Mouse (Mus musculus) CH12.LX (cell line): Measurements from ENCODE around the gene Srprb.

Experiments used
- CTCF ChIP-seq, 2 experiments: IDR thresholded peaks in 1 of 2; conservative IDR thresholded peaks in 1 of 2; 2 replicates each; pipeline ENCODE4 v1.5.1; 2011 to 2012; ENCODE audit warnings: low read depth in 2 of 2, low read length in 2 of 2, improper control_type of control experiment in 1 of 2, inconsistent platforms in 1 of 2, mild to moderate bottlenecking in 1 of 2, moderate library complexity in 1 of 2
- MAX ChIP-seq: IDR thresholded peaks from 2 replicates; pipeline ENCODE4 v1.6.1; 2011; ENCODE audit warnings: low read length, improper control_type of control experiment
- MAZ ChIP-seq: IDR thresholded peaks from 2 replicates; pipeline ENCODE4 v1.6.1; 2012; ENCODE audit warnings: low read depth, mild to moderate bottlenecking, inconsistent platforms, low read length, improper control_type of control experiment, moderate library complexity
- MXI1 ChIP-seq: IDR thresholded peaks from 2 replicates; pipeline ENCODE4 v1.6.1; 2011; ENCODE audit warnings: mild to moderate bottlenecking, low read depth, low read length, improper control_type of control experiment
- NELFE ChIP-seq: IDR thresholded peaks from 2 replicates; pipeline ENCODE4 v1.6.1; 2011; ENCODE audit warnings: low read depth, low read length, improper control_type of control experiment
- NRF1 ChIP-seq: IDR thresholded peaks from 2 replicates; pipeline ENCODE4 v1.6.1; 2014; ENCODE audit warnings: low read depth, mild to moderate bottlenecking, inconsistent platforms, low read length, improper control_type of control experiment, moderate library complexity
- POLR2A ChIP-seq: IDR thresholded peaks from 2 replicates; pipeline ENCODE4 v1.6.1; 2011; ENCODE audit warnings: low read depth, mild to moderate bottlenecking, improper control_type of control experiment, low read length
- RAD21 ChIP-seq: IDR thresholded peaks from 2 replicates; pipeline ENCODE4 v1.6.1; 2011; ENCODE audit warnings: low read depth, mild to moderate bottlenecking, low read length, improper control_type of control experiment, moderate library complexity
- RCOR1 ChIP-seq: conservative IDR thresholded peaks from 2 replicates; pipeline ENCODE4 v1.6.1; 2012; ENCODE audit warnings: low read depth, mild to moderate bottlenecking, inconsistent platforms, low read length, improper control_type of control experiment
- SMC3 ChIP-seq: IDR thresholded peaks from 2 replicates; pipeline ENCODE4 v1.6.1; 2011; ENCODE audit warnings: low read depth, low read length, improper control_type of control experiment
- UBTF ChIP-seq: IDR thresholded peaks from 2 replicates; pipeline ENCODE4 v1.6.1; 2012; ENCODE audit warnings: low read depth, mild to moderate bottlenecking, inconsistent platforms, low read length, improper control_type of control experiment, moderate library complexity
- USF1 ChIP-seq: IDR thresholded peaks from 2 replicates; pipeline ENCODE4 v1.6.1; 2014; ENCODE audit warnings: low read depth, mild to moderate bottlenecking, inconsistent platforms, low read length, improper control_type of control experiment
- ZC3H11A ChIP-seq: IDR thresholded peaks from 2 replicates; pipeline ENCODE4 v1.6.1; 2012; ENCODE audit warnings: low read depth, mild to moderate bottlenecking, inconsistent platforms, low read length, improper control_type of control experiment

DNA sequence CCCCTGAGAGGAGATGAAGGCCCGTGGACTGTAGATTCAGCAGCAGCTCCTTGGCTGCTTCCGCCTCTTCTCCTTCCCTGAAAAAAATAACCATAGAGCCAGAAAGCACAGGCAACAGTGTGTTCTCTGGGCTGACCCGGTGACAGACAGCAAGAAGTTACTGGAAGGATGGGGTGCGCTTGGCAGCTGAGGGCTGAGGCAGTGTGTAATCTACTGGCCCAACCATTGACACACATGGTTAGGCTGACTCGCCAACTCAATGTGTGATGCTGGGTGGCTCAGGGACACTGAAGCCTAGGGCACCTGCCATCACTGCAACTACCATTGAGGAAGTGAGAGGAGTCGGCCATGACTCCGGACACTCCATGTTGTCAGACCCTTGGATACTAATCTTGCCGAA is 20.1 kb downstream of the Srprb start:
- TF ChIP-seq POLR2A: no peak
- no peak for TF ChIP-seq UBTF
- TF ChIP-seq SMC3: no peak
- TF ChIP-seq CTCF (conservative IDR thresholded peaks at IDR 0.05 in 1 of 2, IDR thresholded peaks at IDR 0.05 in 1 of 2; ENCODE audit: low read depth in 2 of 2, low read length in 2 of 2): no peak
- TF ChIP-seq NELFE: no peak
- TF ChIP-seq MAX: no peak
- TF ChIP-seq MAZ: no peak
- no peak for TF ChIP-seq USF1
- no peak for TF ChIP-seq ZC3H11A
- TF ChIP-seq RCOR1: no peak
- no peak for TF ChIP-seq MXI1
- no peak for TF ChIP-seq RAD21
- TF ChIP-seq NRF1: no peak
